Mouse (Mus musculus) heart, adult 8-10 months (tissue): ENCODE data around the gene Lca5. TPM values are rescaled to one million over a fixed set of nuclear protein-coding genes. Genes with fewer than 3 reads are reported as not detected.

Source experiments
- DNase-seq: peaks from one replicate; pipeline ENCODE4 v3.0.0; 2022; ENCODE audit warnings: low spot score
- total RNA-seq, 4 experiments: library from RNA; stranded (reverse); gene quantifications; 2 replicates each; pipeline ENCODE4 v1.2.4; 2022

Lca5 gene
- total RNA-seq, 4 experiments from 2014 or later, result 2.0 to 3.3 (median 2.6) TPM

- no peak for DNase-seq
These were observed 48.9 kb downstream of the Lca5 start for GRCm38 (mm10) chr9:83391996-83392395.

- no peak for DNase-seq
These were observed 51.4 kb downstream of the Lca5 start for GRCm38 (mm10) chr9:83389570-83389969.

GRCm38 (mm10) chr9:83386264-83386855 is 54.6 kb downstream of the Lca5 start:
- no peak for DNase-seq

- no peak for DNase-seq
These were observed 55.6 kb downstream of the Lca5 start for GRCm38 (mm10) chr9:83385301-83385700.

- no peak for DNase-seq
These were observed 57.7 kb downstream of the Lca5 start for GRCm38 (mm10) chr9:83383235-83383634.

GRCm38 (mm10) chr9:83382775-83383174 is 58.2 kb downstream of the Lca5 start:
- no peak for DNase-seq

GRCm38 (mm10) chr9:83381317-83381716 is 59.6 kb downstream of the Lca5 start:
- no peak for DNase-seq

GRCm38 (mm10) chr9:83379661-83380060 is 61.3 kb downstream of the Lca5 start:
- no peak for DNase-seq

GRCm38 (mm10) chr9:83377132-83377531 is 63.8 kb downstream of the Lca5 start:
- no peak for DNase-seq

GRCm38 (mm10) chr9:83375522-83376176 is 65.3 kb downstream of the Lca5 start:
- DNase-seq, result no peak

GRCm38 (mm10) chr9:83370907-83371306 is 70.0 kb downstream of the Lca5 start:
- DNase-seq, result no peak

- no peak for DNase-seq
These were observed 72.7 kb downstream of the Lca5 start for GRCm38 (mm10) chr9:83368234-83368633.

GRCm38 (mm10) chr9:83355802-83356201 is 85.1 kb downstream of the Lca5 start:
- no peak for DNase-seq

GRCm38 (mm10) chr9:83353316-83353715 is 87.6 kb downstream of the Lca5 start:
- no peak for DNase-seq

- no peak for DNase-seq
These were observed 89.8 kb downstream of the Lca5 start for GRCm38 (mm10) chr9:83351171-83351570.

- DNase-seq, result peak; percentile 61
These were observed 90.3 kb downstream of the Lca5 start for GRCm38 (mm10) chr9:83350613-83351012.

- DNase-seq, result no peak
These were observed 91.0 kb downstream of the Lca5 start for GRCm38 (mm10) chr9:83349905-83350304.

GRCm38 (mm10) chr9:83349504-83349903 is 91.4 kb downstream of the Lca5 start:
- DNase-seq, result peak; percentile 8

GRCm38 (mm10) chr9:83347521-83347920 is 93.4 kb downstream of the Lca5 start:
- DNase-seq, result no peak

GRCm38 (mm10) chr9:83342491-83343370 is 98.2 kb downstream of the Lca5 start:
- no peak for DNase-seq
